Mouse (Mus musculus) heart, embryonic 16.5 days (tissue): ENCODE measurements at regions not wholly inside any gene's neighbourhood (a gene's known extent, or its start where the extent isn't known, plus 50 kb on each side); places are given as distances from the start of the nearest gene placed in this dataset.
A peak's percentile ranks its signal among the peaks of the same experiment; 100 is the strongest.

Source experiments
- ATAC-seq: fragments of 200-750 bp; cut with Nextera tagmentation; replicated peaks from 2 replicates; pipeline ENCODE4 v1.8.0; 2017; ENCODE audit warnings: moderate number of reproducible peaks; ENCODE audit not compliant: insufficient read depth, low FRiP score; ENCODE audit errors: extremely low read depth
- H3K27ac ChIP-seq: fragments of 300-500 bp; sonication (generic); 2 replicates; pipeline ENCODE4 v1.5.1; 2014; ENCODE audit warnings: mild to moderate bottlenecking, low read length, control low read depth, moderate library complexity
- H3K27me3 ChIP-seq: fragments of 300-500 bp; sonication (generic); 2 replicates; pipeline ENCODE4 v1.6.1; 2014; ENCODE audit warnings: low read length, mixed read lengths; ENCODE audit not compliant: control insufficient read depth, insufficient read depth
- H3K36me3 ChIP-seq: fragments of 300-500 bp; sonication (generic); 2 replicates; pipeline ENCODE4 v1.6.1; 2014; ENCODE audit not compliant: control insufficient read depth, insufficient read depth
- H3K4me1 ChIP-seq: fragments of 300-500 bp; sonication (generic); 2 replicates; pipeline ENCODE4 v1.6.1; 2014; ENCODE audit warnings: low read length, mixed read lengths; ENCODE audit not compliant: control insufficient read depth, insufficient read depth
- H3K4me2 ChIP-seq: fragments of 300-500 bp; sonication (generic); 2 replicates; pipeline ENCODE4 v1.6.1; 2014; ENCODE audit warnings: low read depth, mild to moderate bottlenecking, control low read depth, low read length
- H3K4me3 ChIP-seq: fragments of 300-500 bp; sonication (generic); 2 replicates; pipeline ENCODE4 v1.5.1; 2014; ENCODE audit warnings: mild to moderate bottlenecking, control low read depth, low read length
- H3K9ac ChIP-seq: fragments of 300-500 bp; sonication (generic); 2 replicates; pipeline ENCODE4 v1.6.1; 2014; ENCODE audit warnings: low read length, control low read depth
- H3K9me3 ChIP-seq: fragments of 300-500 bp; sonication (generic); replicated peaks from 2 replicates; pipeline ENCODE4 v1.6.1; 2016; ENCODE audit warnings: low read length; ENCODE audit not compliant: control insufficient read depth
- WGBS: fragments of 180-500 bp; shearing (Covaris S2); extraction: QIAGEN DNeasy Blood & Tissue Kit; methylation state at CpG from one replicate; pipeline ENCODE4 v1.1.7; 2014; 5-methylcytosine and 5-hydroxymethylcytosine counted together

- Histone ChIP-seq H3K27me3 (no peaks in the 10 kb centered on the region), H3K4me2 (no peak overlapping the region), H3K4me3 (no peak overlapping the region), H3K36me3 (no peaks in the 10 kb centered on the region), H3K9ac (no peak overlapping the region), H3K4me1 (no peaks in the 10 kb centered on the region), H3K27ac (no peak overlapping the region), H3K9me3 (0 out of 2 replicates have a peak, but pooled peaks cover 2% of the 10 kb centered on the region)
- no peak for ATAC-seq
- 76% methylated on average over 1 of the region's 1 CpGs for WGBS
These were observed 179.5 kb upstream of the Mast4 start for GRCm38 (mm10) chr13:103513825-103514224.

GRCm38 (mm10) chr13:103512476-103512875, 178.2 kb upstream of the Mast4 start:
- H3K4me2 ChIP-seq, result no peak overlapping the region
- ATAC-seq, result no peak
- H3K4me1 ChIP-seq, result no peaks in the 10 kb centered on the region
- H3K4me3 ChIP-seq, result no peak overlapping the region
- no peak overlapping the region for H3K9ac ChIP-seq
- H3K9me3 ChIP-seq, result 0 out of 2 replicates have a peak, but pooled peaks cover 2% of the 10 kb centered on the region
- no peaks in the 10 kb centered on the region for H3K27me3 ChIP-seq
- H3K36me3 ChIP-seq, result no peaks in the 10 kb centered on the region
- no peak overlapping the region for H3K27ac ChIP-seq
- WGBS, result 83% methylated on average over 7 of the region's 7 CpGs

GRCm38 (mm10) chr13:103504987-103505386, 170.7 kb upstream of the Mast4 start:
- 68% methylated on average over 7 of the region's 7 CpGs for WGBS

GRCm38 (mm10) chr13:103499376-103499775, 165.1 kb upstream of the Mast4 start:
- no peaks in the 10 kb centered on the region for H3K36me3 ChIP-seq
- 19% methylated on average over 8 of the region's 8 CpGs for WGBS
- H3K4me3 ChIP-seq, result no peak overlapping the region
- peak; percentile 86 for ATAC-seq
- no peak overlapping the region for H3K27ac ChIP-seq
- no peaks in the 10 kb centered on the region for H3K9me3 ChIP-seq
- no peaks in the 10 kb centered on the region for H3K27me3 ChIP-seq
- peaks cover 5% of the 10 kb centered on the region for H3K4me1 ChIP-seq
- peak overlapping the region; percentile 15; the same call in 1 of the 2 replicates for H3K4me2 ChIP-seq
- H3K9ac ChIP-seq, result no peak overlapping the region

More at GRCm38 (mm10) chr13:103504987-103505386, 170.7 kb upstream of the Mast4 start:
- no peaks in the 10 kb centered on the region for H3K36me3 ChIP-seq
- H3K27ac ChIP-seq, result no peak overlapping the region
- no peaks in the 10 kb centered on the region for H3K4me1 ChIP-seq
- no peak overlapping the region for H3K9ac ChIP-seq
- ATAC-seq, result no peak
- no peaks in the 10 kb centered on the region for H3K27me3 ChIP-seq
- no peak overlapping the region for H3K4me3 ChIP-seq
- H3K4me2 ChIP-seq, result no peak overlapping the region
- 0 out of 2 replicates have a peak, but pooled peaks cover 2% of the 10 kb centered on the region for H3K9me3 ChIP-seq

- H3K4me3 ChIP-seq, result no peak overlapping the region
- no peak overlapping the region for H3K27ac ChIP-seq
- no peak overlapping the region for H3K4me2 ChIP-seq
- WGBS, result 29% methylated on average over 9 of the region's 9 CpGs
- H3K9me3 ChIP-seq, result no peaks in the 10 kb centered on the region
- peak; percentile 51; the same call in 1 of the 2 replicates for ATAC-seq
- no peak overlapping the region for H3K9ac ChIP-seq
- no peaks in the 10 kb centered on the region for H3K27me3 ChIP-seq
- H3K4me1 ChIP-seq, result peaks cover 9% of the 10 kb centered on the region
- no peaks in the 10 kb centered on the region for H3K36me3 ChIP-seq
These were observed 160.1 kb upstream of the Mast4 start for GRCm38 (mm10) chr13:103494371-103494770.

- Histone ChIP-seq H3K36me3 (no peaks in the 10 kb centered on the region), H3K4me1 (peaks cover 5% of the 10 kb centered on the region), H3K9me3 (no peaks in the 10 kb centered on the region), H3K4me3 (no peak overlapping the region), H3K9ac (no peak overlapping the region), H3K27ac (no peak overlapping the region), H3K27me3 (no peaks in the 10 kb centered on the region), H3K4me2 (no peak overlapping the region)
- 0 out of 2 replicates have a peak, but pooled peaks have one; percentile 41 for ATAC-seq
- 22% methylated on average over 7 of the region's 7 CpGs for WGBS
These were observed 159.3 kb upstream of the Mast4 start for GRCm38 (mm10) chr13:103493567-103493966.

- H3K9me3 ChIP-seq, result no peaks in the 10 kb centered on the region; the same call in 1 of the 2 replicates
- WGBS, result 88% methylated on average over 6 of the region's 6 CpGs
- no peak for ATAC-seq
- no peak overlapping the region for H3K9ac ChIP-seq
- H3K27ac ChIP-seq, result no peak overlapping the region
- H3K4me1 ChIP-seq, result peaks cover 5% of the 10 kb centered on the region
- no peaks in the 10 kb centered on the region for H3K27me3 ChIP-seq
- no peaks in the 10 kb centered on the region for H3K36me3 ChIP-seq
- no peak overlapping the region for H3K4me3 ChIP-seq
- H3K4me2 ChIP-seq, result no peak overlapping the region
These were observed 155.8 kb upstream of the Mast4 start for GRCm38 (mm10) chr13:103490049-103490448.

- no peaks in the 10 kb centered on the region for H3K36me3 ChIP-seq
- ATAC-seq, result no peak
- no peaks in the 10 kb centered on the region; the same call in 1 of the 2 replicates for H3K9me3 ChIP-seq
- 67% methylated on average over 5 of the region's 5 CpGs for WGBS
- H3K4me3 ChIP-seq, result no peak overlapping the region
- H3K9ac ChIP-seq, result no peak overlapping the region
- H3K27ac ChIP-seq, result no peak overlapping the region
- no peaks in the 10 kb centered on the region for H3K27me3 ChIP-seq
- no peak overlapping the region for H3K4me2 ChIP-seq
- H3K4me1 ChIP-seq, result no peaks in the 10 kb centered on the region
These were observed 149.8 kb upstream of the Mast4 start for GRCm38 (mm10) chr13:103484092-103484491.

GRCm38 (mm10) chr13:103483392-103483791, 149.1 kb upstream of the Mast4 start:
- Histone ChIP-seq H3K9ac (no peak overlapping the region), H3K36me3 (no peaks in the 10 kb centered on the region), H3K4me3 (no peak overlapping the region), H3K27ac (no peak overlapping the region), H3K27me3 (no peaks in the 10 kb centered on the region), H3K4me2 (no peak overlapping the region), H3K4me1 (0 out of 2 replicates have a peak, but pooled peaks cover 1% of the 10 kb centered on the region), H3K9me3 (no peaks in the 10 kb centered on the region; the same call in 1 of the 2 replicates)
- ATAC-seq, result no peak
- 64% methylated on average over 7 of the region's 7 CpGs for WGBS
